Mouse (Mus musculus): Measurements from ENCODE around the gene Map3k20. TPM values are rescaled to one million over a fixed set of nuclear protein-coding genes. Genes with fewer than 3 reads are reported as not detected.
A peak's percentile ranks its signal among the peaks of the same experiment; 100 is the strongest.

Gene Map3k20
- polyA plus RNA-seq, 1 experiment from 2014 or later, result 5.9 TPM

GRCm38 (mm10) chr2:72367850-72368249 lies 82.4 kb downstream of the Map3k20 start:
- H3K9me3 ChIP-seq (replicated peaks), result no peaks in the 10 kb centered on the region
- H3K4me1 ChIP-seq, result no peaks in the 10 kb centered on the region
- H3K27me3 ChIP-seq, result no peaks in the 10 kb centered on the region
- H3K4me2 ChIP-seq, result no peak overlapping the region
- no peak overlapping the region for H3K4me3 ChIP-seq
- WGBS, result 97% methylated on average over 5 of the region's 5 CpGs
- no peak overlapping the region for H3K9ac ChIP-seq
- ATAC-seq, result no peak
- no peak overlapping the region for H3K27ac ChIP-seq
- no peaks in the 10 kb centered on the region for H3K36me3 ChIP-seq (ENCODE audit: poor library complexity, severe bottlenecking)

- H3K27ac ChIP-seq, result no peak overlapping the region
- no peak for ATAC-seq
- no peaks in the 10 kb centered on the region for H3K36me3 ChIP-seq (ENCODE audit: poor library complexity, severe bottlenecking)
- WGBS, result 88% methylated on average over 6 of the region's 6 CpGs
- H3K4me3 ChIP-seq, result no peak overlapping the region
- no peaks in the 10 kb centered on the region for H3K27me3 ChIP-seq
- H3K4me2 ChIP-seq, result no peak overlapping the region
- no peak overlapping the region for H3K9ac ChIP-seq
- H3K9me3 ChIP-seq (replicated peaks), result no peaks in the 10 kb centered on the region
- H3K4me1 ChIP-seq, result no peaks in the 10 kb centered on the region
Observed at GRCm38 (mm10) chr2:72369140-72369600, 83.7 kb downstream of the Map3k20 start.

GRCm38 (mm10) chr2:72372136-72372535 lies 86.7 kb downstream of the Map3k20 start:
- Histone ChIP-seq H3K4me1 (no peaks in the 10 kb centered on the region), H3K9ac (no peak overlapping the region), H3K27ac (no peak overlapping the region), H3K9me3 (replicated peaks) (no peaks in the 10 kb centered on the region), H3K36me3 (ENCODE audit: poor library complexity, severe bottlenecking) (peaks cover 5% of the 10 kb centered on the region; the same call in 1 of the 2 replicates), H3K27me3 (no peaks in the 10 kb centered on the region), H3K4me3 (no peak overlapping the region), H3K4me2 (no peak overlapping the region)
- 92% methylated on average over 13 of the region's 13 CpGs for WGBS
- ATAC-seq, result no peak

- Histone ChIP-seq H3K27ac (no peak overlapping the region), H3K4me1 (no peaks in the 10 kb centered on the region), H3K9me3 (replicated peaks) (no peaks in the 10 kb centered on the region), H3K4me3 (no peak overlapping the region), H3K36me3 (ENCODE audit: poor library complexity, severe bottlenecking) (peaks cover 5% of the 10 kb centered on the region; the same call in 1 of the 2 replicates), H3K27me3 (no peaks in the 10 kb centered on the region), H3K4me2 (no peak overlapping the region), H3K9ac (no peak overlapping the region)
- ATAC-seq, result no peak
- 79% methylated on average over 3 of the region's 3 CpGs for WGBS
Observed at GRCm38 (mm10) chr2:72374076-72374475, 88.6 kb downstream of the Map3k20 start.

- Histone ChIP-seq H3K36me3 (ENCODE audit: poor library complexity, severe bottlenecking) (peaks cover 5% of the 10 kb centered on the region; the same call in 1 of the 2 replicates), H3K4me1 (no peaks in the 10 kb centered on the region), H3K27ac (no peak overlapping the region), H3K9ac (no peak overlapping the region), H3K4me2 (no peak overlapping the region), H3K9me3 (replicated peaks) (no peaks in the 10 kb centered on the region), H3K27me3 (no peaks in the 10 kb centered on the region), H3K4me3 (no peak overlapping the region)
- no peak for ATAC-seq
- 90% methylated on average over 3 of the region's 3 CpGs for WGBS
Observed at GRCm38 (mm10) chr2:72375877-72376276, 90.4 kb downstream of the Map3k20 start.

GRCm38 (mm10) chr2:72376946-72377345 lies 91.5 kb downstream of the Map3k20 start:
- no peak for ATAC-seq
- Histone ChIP-seq H3K4me1 (no peaks in the 10 kb centered on the region), H3K4me3 (no peak overlapping the region), H3K27ac (no peak overlapping the region), H3K4me2 (no peak overlapping the region), H3K27me3 (no peaks in the 10 kb centered on the region), H3K36me3 (ENCODE audit: poor library complexity, severe bottlenecking) (peaks cover 5% of the 10 kb centered on the region; the same call in 1 of the 2 replicates), H3K9ac (no peak overlapping the region), H3K9me3 (replicated peaks) (no peaks in the 10 kb centered on the region)
- 72% methylated on average over 5 of the region's 5 CpGs for WGBS

GRCm38 (mm10) chr2:72379425-72379824 lies 94.0 kb downstream of the Map3k20 start:
- H3K4me1 ChIP-seq, result no peaks in the 10 kb centered on the region
- peaks cover 3% of the 10 kb centered on the region; the same call in 1 of the 2 replicates for H3K36me3 ChIP-seq (ENCODE audit: poor library complexity, severe bottlenecking)
- ATAC-seq, result no peak
- H3K27ac ChIP-seq, result no peak overlapping the region
- 91% methylated on average over 11 of the region's 11 CpGs for WGBS
- H3K4me2 ChIP-seq, result no peak overlapping the region
- H3K9me3 ChIP-seq (replicated peaks), result no peaks in the 10 kb centered on the region
- H3K9ac ChIP-seq, result no peak overlapping the region
- no peak overlapping the region for H3K4me3 ChIP-seq
- no peaks in the 10 kb centered on the region for H3K27me3 ChIP-seq

GRCm38 (mm10) chr2:72382662-72383061 lies 97.2 kb downstream of the Map3k20 start:
- Histone ChIP-seq H3K4me2 (no peak overlapping the region), H3K9ac (no peak overlapping the region), H3K27me3 (no peaks in the 10 kb centered on the region), H3K4me3 (no peak overlapping the region), H3K27ac (no peak overlapping the region), H3K9me3 (replicated peaks) (no peaks in the 10 kb centered on the region), H3K36me3 (ENCODE audit: poor library complexity, severe bottlenecking) (no peaks in the 10 kb centered on the region), H3K4me1 (no peaks in the 10 kb centered on the region)
- 83% methylated on average over 6 of the region's 6 CpGs for WGBS
- ATAC-seq, result no peak

GRCm38 (mm10) chr2:72383321-72383720 lies 97.9 kb downstream of the Map3k20 start:
- no peak for ATAC-seq
- H3K9me3 ChIP-seq (replicated peaks), result no peaks in the 10 kb centered on the region
- no peak overlapping the region for H3K27ac ChIP-seq
- H3K36me3 ChIP-seq (ENCODE audit: poor library complexity, severe bottlenecking), result no peaks in the 10 kb centered on the region
- WGBS, result 69% methylated on average over 11 of the region's 11 CpGs
- H3K4me2 ChIP-seq, result no peak overlapping the region
- no peaks in the 10 kb centered on the region for H3K4me1 ChIP-seq
- H3K4me3 ChIP-seq, result no peak overlapping the region
- no peak overlapping the region for H3K9ac ChIP-seq
- H3K27me3 ChIP-seq, result no peaks in the 10 kb centered on the region

GRCm38 (mm10) chr2:72389411-72389810 lies 104.0 kb downstream of the Map3k20 start:
- Histone ChIP-seq H3K36me3 (ENCODE audit: poor library complexity, severe bottlenecking) (no peaks in the 10 kb centered on the region), H3K27me3 (no peaks in the 10 kb centered on the region), H3K27ac (no peak overlapping the region), H3K9me3 (replicated peaks) (no peaks in the 10 kb centered on the region), H3K9ac (no peak overlapping the region), H3K4me1 (peaks cover 14% of the 10 kb centered on the region; the same call in 1 of the 2 replicates), H3K4me3 (no peak overlapping the region), H3K4me2 (no peak overlapping the region)
- WGBS, result 94% methylated on average over 13 of the region's 13 CpGs
- ATAC-seq, result no peak

GRCm38 (mm10) chr2:72389942-72390341 lies 104.5 kb downstream of the Map3k20 start:
- H3K4me1 ChIP-seq, result peaks cover 14% of the 10 kb centered on the region; the same call in 1 of the 2 replicates
- H3K36me3 ChIP-seq (ENCODE audit: poor library complexity, severe bottlenecking), result no peaks in the 10 kb centered on the region
- H3K27me3 ChIP-seq, result no peaks in the 10 kb centered on the region
- no peaks in the 10 kb centered on the region for H3K9me3 ChIP-seq (replicated peaks)
- no peak overlapping the region for H3K27ac ChIP-seq
- H3K4me2 ChIP-seq, result no peak overlapping the region
- no peak overlapping the region for H3K9ac ChIP-seq
- ATAC-seq, result peak; percentile 43; the same call in 1 of the 2 replicates
- WGBS, result 23% methylated on average over 9 of the region's 9 CpGs
- no peak overlapping the region for H3K4me3 ChIP-seq

- Histone ChIP-seq H3K9me3 (replicated peaks) (peaks cover under 1% of the 10 kb centered on the region; the same call in 1 of the 2 replicates), H3K4me1 (peaks cover 14% of the 10 kb centered on the region; the same call in 1 of the 2 replicates), H3K36me3 (ENCODE audit: poor library complexity, severe bottlenecking) (no peaks in the 10 kb centered on the region), H3K4me3 (no peak overlapping the region), H3K9ac (no peak overlapping the region), H3K27me3 (no peaks in the 10 kb centered on the region), H3K4me2 (no peak overlapping the region), H3K27ac (no peak overlapping the region)
- 79% methylated on average over 6 of the region's 6 CpGs for WGBS
- ATAC-seq, result no peak
Observed at GRCm38 (mm10) chr2:72390474-72390873, 105.0 kb downstream of the Map3k20 start.

- H3K27ac ChIP-seq, result no peak overlapping the region
- peaks cover 14% of the 10 kb centered on the region; the same call in 1 of the 2 replicates for H3K4me1 ChIP-seq
- H3K9me3 ChIP-seq (replicated peaks), result peaks cover 6% of the 10 kb centered on the region
- H3K4me2 ChIP-seq, result no peak overlapping the region
- WGBS, result 50% methylated on average over 4 of the region's 4 CpGs
- no peaks in the 10 kb centered on the region for H3K27me3 ChIP-seq
- ATAC-seq, result no peak
- H3K36me3 ChIP-seq (ENCODE audit: poor library complexity, severe bottlenecking), result peaks cover 3% of the 10 kb centered on the region; the same call in 1 of the 2 replicates
- H3K9ac ChIP-seq, result no peak overlapping the region
- H3K4me3 ChIP-seq, result no peak overlapping the region
Observed at GRCm38 (mm10) chr2:72391024-72391423, 105.6 kb downstream of the Map3k20 start.
